Mouse (Mus musculus): ENCODE measurements around the gene Vmn1r208. TPM values are rescaled to one million over a fixed set of nuclear protein-coding genes. Genes with fewer than 3 reads are reported as not detected.

Gene Vmn1r208
- polyA plus RNA-seq, 1 experiment from 2014 or later, result not detected

Other genes starting within 250 kb of the Vmn1r208 start
- not detected in 2 replicates for gene Vmn1r204, start 224.2 kb downstream of the Vmn1r208 start, polyA plus RNA-seq (2014; fragmentation: Nextera tagmentation; extraction: Ambion mirVana)
- not detected in 2 replicates for gene Vmn1r205, start 184.4 kb downstream of the Vmn1r208 start, polyA plus RNA-seq (2014; fragmentation: Nextera tagmentation; extraction: Ambion mirVana)
- not detected in 2 replicates for gene Vmn1r206, start 153.1 kb downstream of the Vmn1r208 start, polyA plus RNA-seq (2014; fragmentation: Nextera tagmentation; extraction: Ambion mirVana)
- gene Vmn1r207-ps, start 47.8 kb downstream of the Vmn1r208 start, polyA plus RNA-seq (2014; fragmentation: Nextera tagmentation; extraction: Ambion mirVana), result not detected in 2 replicates
- gene Vmn1r209, start 32.3 kb upstream of the Vmn1r208 start, polyA plus RNA-seq (2014; fragmentation: Nextera tagmentation; extraction: Ambion mirVana), result not detected in 2 replicates
- not detected in 2 replicates for gene Vmn1r210, start 53.9 kb upstream of the Vmn1r208 start, polyA plus RNA-seq (2014; fragmentation: Nextera tagmentation; extraction: Ambion mirVana)
- not detected in 2 replicates for gene Vmn1r211, start 80.2 kb upstream of the Vmn1r208 start, polyA plus RNA-seq (2014; fragmentation: Nextera tagmentation; extraction: Ambion mirVana)
- not detected in 2 replicates for gene Vmn1r212, start 106.8 kb upstream of the Vmn1r208 start, polyA plus RNA-seq (2014; fragmentation: Nextera tagmentation; extraction: Ambion mirVana)
- gene Vmn1r213, start 230.3 kb upstream of the Vmn1r208 start, polyA plus RNA-seq (2014; fragmentation: Nextera tagmentation; extraction: Ambion mirVana), result not detected in 2 replicates